Mouse (Mus musculus) megakaryocyte, embryonic 14.5 days (primary cell): ENCODE measurements around the gene Cybc1.

ENCODE experiments used
- FLI1 ChIP-seq: IDR thresholded peaks from 2 replicates; pipeline ENCODE4 v1.6.1; 2012; ENCODE audit warnings: low read length, inconsistent platforms, mixed read lengths
- GATA1 ChIP-seq: IDR thresholded peaks from 3 replicates; pipeline ENCODE4 v1.6.1; 2012; ENCODE audit warnings: mixed read lengths, low read length, inconsistent platforms, borderline replicate concordance

DNA sequence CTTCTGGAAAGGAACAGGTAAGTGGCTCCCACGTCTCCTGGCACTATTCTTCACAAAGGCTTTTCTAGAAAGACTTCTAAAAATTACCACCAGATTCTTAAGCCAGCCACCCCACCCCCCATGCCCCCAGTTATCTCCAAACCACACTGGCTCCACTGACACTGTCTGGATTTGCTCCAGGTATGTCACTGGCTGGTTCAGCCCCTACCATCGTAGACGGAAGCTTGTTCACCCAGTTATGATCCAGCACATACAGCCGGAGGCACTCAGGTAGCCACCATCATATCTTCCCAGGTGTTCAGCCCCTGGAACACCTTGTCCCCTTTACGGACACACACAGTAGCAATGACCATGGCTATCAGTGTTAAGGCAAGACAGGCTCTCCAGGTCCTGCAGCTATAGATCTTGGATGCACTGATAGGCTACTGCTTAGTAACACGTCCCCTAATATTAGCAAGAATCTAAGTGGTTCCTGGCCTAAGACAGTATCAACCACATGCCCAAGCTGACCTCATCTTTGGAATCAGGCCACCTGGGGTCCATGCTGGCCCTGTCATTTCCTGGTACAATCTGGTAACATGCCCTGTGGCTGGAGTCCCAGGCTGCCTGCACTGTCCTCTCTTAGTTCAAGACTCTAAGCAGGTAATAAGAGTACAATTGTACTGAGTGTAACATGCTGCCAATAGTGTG lies 7.7 kb downstream of the Cybc1 start:
- TF ChIP-seq GATA1: no peak
- no peak for TF ChIP-seq FLI1
